Mouse (Mus musculus): ENCODE data around the gene Cdkal1.

The Cdkal1 gene

GRCm38 (mm10) chr13:29767587-29767986, 87.9 kb downstream of the Cdkal1 start:
- DNase-seq (ENCODE audit: low read depth, low spot score) = no peak

- no peak for DNase-seq (ENCODE audit: low read depth, low spot score)
Observed at GRCm38 (mm10) chr13:29766377-29766776, 89.1 kb downstream of the Cdkal1 start.

- DNase-seq (ENCODE audit: low read depth, low spot score) = no peak
Observed at GRCm38 (mm10) chr13:29765296-29765695, 90.2 kb downstream of the Cdkal1 start.

- DNase-seq (ENCODE audit: low read depth, low spot score) = no peak
Observed at GRCm38 (mm10) chr13:29759691-29760467, 95.6 kb downstream of the Cdkal1 start.

- DNase-seq (ENCODE audit: low read depth, low spot score) = no peak
Observed at GRCm38 (mm10) chr13:29756052-29756451, 99.4 kb downstream of the Cdkal1 start.

GRCm38 (mm10) chr13:29753254-29753653, 102.2 kb downstream of the Cdkal1 start:
- no peak for DNase-seq (ENCODE audit: low read depth, low spot score)

- no peak for DNase-seq (ENCODE audit: low read depth, low spot score)
Observed at GRCm38 (mm10) chr13:29752061-29752460, 103.4 kb downstream of the Cdkal1 start.

GRCm38 (mm10) chr13:29751201-29751600, 104.3 kb downstream of the Cdkal1 start:
- no peak for DNase-seq (ENCODE audit: low read depth, low spot score)

GRCm38 (mm10) chr13:29747347-29747647, 108.2 kb downstream of the Cdkal1 start:
- DNase-seq (ENCODE audit: low read depth, low spot score) = no peak

- no peak for DNase-seq (ENCODE audit: low read depth, low spot score)
Observed at GRCm38 (mm10) chr13:29746501-29747346, 108.8 kb downstream of the Cdkal1 start.

GRCm38 (mm10) chr13:29745073-29745472, 110.4 kb downstream of the Cdkal1 start:
- DNase-seq (ENCODE audit: low read depth, low spot score) = no peak

- DNase-seq (ENCODE audit: low read depth, low spot score) = no peak
Observed at GRCm38 (mm10) chr13:29744188-29744587, 111.3 kb downstream of the Cdkal1 start.

- DNase-seq (ENCODE audit: low read depth, low spot score) = no peak
Observed at GRCm38 (mm10) chr13:29743761-29744160, 111.7 kb downstream of the Cdkal1 start.

GRCm38 (mm10) chr13:29737675-29738461, 117.6 kb downstream of the Cdkal1 start:
- DNase-seq (ENCODE audit: low read depth, low spot score) = no peak

GRCm38 (mm10) chr13:29734496-29734895, 121.0 kb downstream of the Cdkal1 start:
- DNase-seq (ENCODE audit: low read depth, low spot score) = no peak

- no peak for DNase-seq (ENCODE audit: low read depth, low spot score)
Observed at GRCm38 (mm10) chr13:29726154-29726825, 129.2 kb downstream of the Cdkal1 start.

GRCm38 (mm10) chr13:29724855-29725254, 130.6 kb downstream of the Cdkal1 start:
- no peak for DNase-seq (ENCODE audit: low read depth, low spot score)

GRCm38 (mm10) chr13:29723150-29723549, 132.3 kb downstream of the Cdkal1 start:
- DNase-seq (ENCODE audit: low read depth, low spot score) = no peak

- DNase-seq (ENCODE audit: low read depth, low spot score) = no peak
Observed at GRCm38 (mm10) chr13:29721206-29721605, 134.3 kb downstream of the Cdkal1 start.

- DNase-seq (ENCODE audit: low read depth, low spot score) = no peak
Observed at GRCm38 (mm10) chr13:29716550-29716949, 138.9 kb downstream of the Cdkal1 start.

- no peak for DNase-seq (ENCODE audit: low read depth, low spot score)
Observed at GRCm38 (mm10) chr13:29715241-29715841, 140.1 kb downstream of the Cdkal1 start.
